ENCODE assay signal across 8 mouse cellular contexts in the genomic region with DNA sequence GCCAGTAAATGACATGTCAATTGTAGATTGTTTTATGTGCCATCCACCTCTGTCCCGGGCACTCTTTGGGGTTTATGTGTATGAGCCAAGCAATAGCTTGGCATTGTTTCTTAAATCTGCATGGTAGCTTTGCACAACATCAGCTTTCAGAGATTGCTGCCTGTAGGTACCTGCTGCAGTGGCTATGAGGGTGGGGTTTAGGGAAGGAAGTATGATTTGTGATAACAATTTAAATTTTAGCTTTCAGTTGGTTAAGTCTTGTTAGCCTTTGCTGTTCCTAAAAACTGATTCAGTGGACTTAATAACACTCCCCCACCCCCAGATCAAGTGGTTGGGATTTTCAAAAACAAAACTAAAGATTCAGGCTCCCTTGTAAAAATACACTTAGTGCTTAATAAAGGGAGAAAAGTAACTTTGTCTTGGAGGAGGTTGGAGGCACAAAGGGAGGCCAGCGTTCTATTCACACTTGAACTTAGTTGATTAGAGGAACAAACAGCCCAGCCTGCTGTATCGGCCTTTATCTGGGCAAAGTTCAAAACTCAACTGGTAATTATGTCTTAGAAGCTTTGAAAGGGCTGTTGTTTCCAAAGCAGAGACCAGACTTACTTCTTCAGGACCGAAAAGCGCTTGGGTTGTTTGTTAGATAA.
A peak's percentile ranks its signal among the peaks of the same experiment; 100 is the strongest.
DNase-seq lines count a peak whose midpoint lies in the region; ATAC-seq and TF ChIP-seq lines count a peak whose summit lies in the region.

No protein-coding gene starts in this region.

- ATAC-seq in liver, embryonic 13.5 days (ENCODE audit: low read depth) = no peak

- no peak for TF ChIP-seq CTCF in heart, adult 2 months (IDR thresholded peaks at IDR 0.05)

- H3K4me3 ChIP-seq in heart, adult 2 months = 0 out of 2 replicates have a peak overlapping the region, but pooled peaks have one; percentile 13
- no peak overlapping the region for H3K4me3 ChIP-seq in liver, embryonic 13.5 days (replicated peaks)

- no peak for DNase-seq in heart, adult 2 months
- DNase-seq in heart, adult 8-10 months (ENCODE audit: low spot score) = no peak
- DNase-seq in testis, postnatal 14 days (ENCODE audit: low spot score) = peak; percentile 62
- DNase-seq in testis, postnatal 10 days (ENCODE audit: low spot score) = no peak
- no peak for DNase-seq in liver, embryonic 13.5 days
- DNase-seq in adrenal gland, adult 18-20 months (ENCODE audit: low spot score in 2 of 2) = no peak
- DNase-seq in left cerebral cortex, postnatal 4 days = no peak
- DNase-seq in urinary bladder, postnatal 36 days (ENCODE audit: low spot score in 2 of 2) = no peak

- no peaks in the 10 kb centered on the region; the same call in none of the 2 replicates for H3K79me2 ChIP-seq in heart, adult 2 months (replicated peaks; ENCODE audit: control insufficient read depth, insufficient read depth, low read length)

- intact Hi-C loops in heart, adult 2 months (cut with DNase I) = loop anchor here (5.0 kb wide), 2 partner anchors 34 to 46 kb away; no protein-coding TSS in a partner anchor
- intact Hi-C loops in left cerebral cortex, postnatal 4 days (cut with DNase I) = no loop called here

- H3K4me2 ChIP-seq in liver, embryonic 13.5 days = no peak overlapping the region

- TF ChIP-seq POLR2A in heart, adult 2 months (IDR thresholded peaks at IDR 0.05; ENCODE audit: insufficient read depth, low read depth, low read length) = no peak

- H3K27me3 ChIP-seq in heart, adult 2 months (ENCODE audit: control insufficient read depth, insufficient read depth, low read length) = no peaks in the 10 kb centered on the region
- H3K27me3 ChIP-seq in liver, embryonic 13.5 days = no peaks in the 10 kb centered on the region

- 0 out of 2 replicates have a peak, but pooled peaks cover 3% of the 10 kb centered on the region for H3K9me3 ChIP-seq in liver, embryonic 13.5 days (replicated peaks)

- peak overlapping the region; percentile 73 for H3K27ac ChIP-seq in heart, adult 2 months
- peak overlapping the region; percentile 50; the same call in 1 of the 2 replicates for H3K27ac ChIP-seq in liver, embryonic 13.5 days

- WGBS in heart, adult 2 months = 36% methylated on average over 5 of the region's 5 CpGs
- WGBS in liver, embryonic 13.5 days (ENCODE audit: insufficient replicate concordance) = 41% methylated on average over 5 of the region's 5 CpGs

- TF ChIP-seq EP300 in heart, adult 2 months (IDR thresholded peaks at IDR 0.05; ENCODE audit: insufficient read depth, low read depth, low read length) = no peak

- no peak overlapping the region for H3K9ac ChIP-seq in heart, adult 2 months (ENCODE audit: low read depth, low read length)
- no peak overlapping the region for H3K9ac ChIP-seq in liver, embryonic 13.5 days

- peaks cover 12% of the 10 kb centered on the region for H3K4me1 ChIP-seq in heart, adult 2 months (ENCODE audit: control insufficient read depth, insufficient read depth, low read length)
- H3K4me1 ChIP-seq in liver, embryonic 13.5 days (replicated peaks) = peaks cover 34% of the 10 kb centered on the region

- H3K36me3 ChIP-seq in heart, adult 2 months (ENCODE audit: control insufficient read depth, insufficient read depth, low read length) = peaks cover 10% of the 10 kb centered on the region; the same call in 1 of the 2 replicates
- peaks cover 5% of the 10 kb centered on the region; the same call in 1 of the 2 replicates for H3K36me3 ChIP-seq in liver, embryonic 13.5 days
